Mouse (Mus musculus) neutrophil, adult 5-6 weeks (primary cell): Measurements from ENCODE around the gene Atp2b1. TPM values are rescaled to one million over a fixed set of nuclear protein-coding genes. Genes with fewer than 3 reads are reported as not detected.
A peak's percentile ranks its signal among the peaks of the same experiment; 100 is the strongest.

Source experiments
- ATAC-seq: fragments of 151-379, 151-347 bp; 2 replicates; pipeline ENCODE4 v1.8.0; 2017; ENCODE audit warnings: mild to moderate bottlenecking, moderate TSS enrichment; ENCODE audit not compliant: insufficient number of reproducible peaks, poor library complexity, low FRiP score, severe bottlenecking; ENCODE audit errors: extremely low read depth
- total RNA-seq: library from RNA; stranded (forward); fragments of 200-1000 nt; gene quantifications from 2 replicates; pipeline ENCODE4 v1.2.3, GENCODE M21; 2017

Atp2b1 gene
- total RNA-seq, 1 experiment from 2014 or later, result 258 TPM

DNA sequence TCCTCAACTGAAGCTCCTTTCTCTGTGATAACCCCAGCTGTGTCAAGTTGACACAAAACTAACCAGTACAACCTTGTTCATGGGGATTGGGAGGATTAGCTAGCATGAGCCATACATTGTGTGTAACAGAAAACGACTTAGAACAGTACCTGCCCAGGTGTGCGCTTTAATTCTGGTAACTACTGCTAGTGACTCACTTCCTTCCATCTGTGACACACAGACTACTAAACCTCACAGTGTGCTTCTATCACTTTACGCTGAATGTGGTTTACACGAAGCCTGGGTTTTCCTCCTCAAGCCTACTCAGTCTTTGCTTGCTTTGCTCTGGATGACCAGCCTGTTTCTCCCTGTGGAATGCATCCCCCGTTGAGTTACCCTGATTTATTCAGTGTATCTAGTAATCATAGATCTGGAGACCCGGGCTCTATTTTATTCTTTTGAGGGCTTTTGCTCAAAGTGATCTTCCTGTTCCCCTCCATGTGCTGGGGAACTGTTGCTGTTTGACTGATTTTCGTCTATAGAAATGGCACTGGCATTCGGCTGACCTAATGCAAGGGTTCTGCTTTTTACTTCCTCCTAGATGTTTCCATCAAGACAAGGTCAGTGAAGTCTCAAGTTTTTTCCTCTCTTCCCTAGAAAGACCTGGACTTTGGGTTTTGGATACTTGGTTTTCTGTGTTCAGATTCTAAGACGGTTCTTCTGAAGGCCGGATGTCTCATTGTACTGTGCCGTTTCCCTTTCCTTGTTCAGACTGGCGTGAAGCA, 40.2 kb downstream of the Atp2b1 start:
- peak; percentile 76 for ATAC-seq

DNA sequence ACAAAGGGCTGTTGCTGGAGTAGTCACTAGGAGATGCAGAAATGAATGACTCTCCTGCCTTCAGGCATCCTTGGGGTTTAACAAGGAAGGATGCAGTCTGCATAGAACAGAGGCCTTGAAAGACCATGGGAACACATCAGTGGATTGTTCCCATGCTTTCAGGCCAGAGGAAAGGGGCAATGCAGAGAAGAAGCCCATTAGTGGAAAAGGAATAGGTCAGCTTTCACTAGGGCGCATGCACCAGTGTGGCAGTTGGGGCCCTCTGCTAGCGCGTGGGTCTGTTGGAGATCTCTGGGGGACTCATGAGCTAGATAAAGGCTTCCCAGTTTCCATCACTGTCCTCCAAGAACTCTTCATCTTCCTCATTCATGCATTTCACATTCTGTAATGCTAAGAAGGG, 41.9 kb downstream of the Atp2b1 start:
- ATAC-seq, result no peak

DNA sequence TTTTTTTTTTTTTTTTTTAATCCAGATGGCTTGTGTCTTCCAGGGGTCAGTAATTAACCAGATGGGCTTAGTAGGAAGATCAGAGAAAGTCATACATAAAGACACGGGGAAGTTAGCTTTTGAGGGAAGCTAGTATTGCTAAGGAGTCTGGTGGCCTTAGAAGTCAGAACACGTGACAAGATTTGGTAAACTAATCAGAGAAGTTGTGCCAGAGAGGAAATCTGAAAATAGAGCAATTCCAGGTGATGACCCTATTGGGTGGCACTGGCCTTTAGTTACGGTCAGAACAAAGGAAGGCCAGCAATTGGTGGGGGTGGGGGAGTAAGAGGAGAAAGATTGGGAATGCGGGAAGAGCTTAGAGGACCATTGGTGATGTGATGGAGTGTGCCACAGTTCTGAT, 44.5 kb downstream of the Atp2b1 start:
- ATAC-seq, result no peak

DNA sequence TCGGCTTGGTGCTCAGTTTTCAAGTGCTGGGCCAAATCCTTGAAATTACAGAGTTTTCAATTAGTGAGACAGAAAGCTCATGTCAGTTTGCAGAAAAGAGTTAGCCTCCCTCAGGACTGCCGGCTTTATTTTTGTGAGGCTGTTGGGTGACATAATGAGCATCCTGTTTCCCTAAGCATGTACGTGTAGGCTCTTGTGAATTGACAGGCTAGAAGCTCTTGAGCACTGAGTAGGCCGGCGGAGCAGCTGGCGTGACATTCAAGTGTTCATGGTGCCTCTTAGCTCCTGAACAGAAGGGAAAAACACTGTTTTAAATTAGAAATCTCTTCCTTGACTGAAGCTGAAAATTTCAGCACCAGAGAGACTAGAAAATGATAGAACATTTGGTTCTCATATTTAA, 45.2 kb downstream of the Atp2b1 start:
- no peak for ATAC-seq

DNA sequence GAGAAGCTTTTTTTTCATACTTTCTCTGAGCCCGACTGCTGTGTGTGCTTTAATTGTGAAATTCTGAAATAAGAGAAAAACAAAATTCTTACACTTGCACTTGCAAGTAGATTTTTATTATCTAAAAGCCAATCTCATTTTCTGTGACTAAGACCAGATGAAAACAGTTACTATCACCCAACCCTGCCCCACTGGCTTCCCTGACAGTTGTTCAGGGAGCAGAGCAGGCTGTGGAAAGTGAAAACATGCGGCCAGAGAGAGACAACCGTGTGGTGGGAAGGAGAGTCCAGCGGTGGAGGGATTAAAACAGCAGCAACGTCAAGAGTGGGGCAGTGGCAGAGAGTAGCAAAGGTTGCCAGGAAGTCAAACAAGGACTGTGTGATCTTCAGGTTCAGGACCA, 46.7 kb downstream of the Atp2b1 start:
- ATAC-seq, result no peak

DNA sequence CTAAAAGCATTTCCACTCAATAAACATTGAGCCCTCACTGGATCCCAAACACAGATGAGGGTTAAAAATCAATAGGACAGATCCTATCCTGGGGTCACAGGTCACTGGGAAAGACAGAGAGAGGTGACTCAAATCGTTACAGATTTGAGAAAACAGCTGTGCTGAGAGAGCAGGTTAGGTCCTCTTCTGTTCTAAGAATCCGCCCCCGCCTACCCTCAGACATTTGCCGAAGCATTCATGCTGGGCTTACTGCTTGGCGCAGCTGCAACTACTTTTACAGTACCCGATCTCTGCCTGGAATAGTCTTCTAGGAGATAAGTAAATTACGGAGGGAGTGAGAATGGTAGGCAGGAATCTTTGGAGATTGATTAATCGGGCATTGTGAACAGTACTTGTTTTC, 47.9 kb downstream of the Atp2b1 start:
- ATAC-seq, result no peak

DNA sequence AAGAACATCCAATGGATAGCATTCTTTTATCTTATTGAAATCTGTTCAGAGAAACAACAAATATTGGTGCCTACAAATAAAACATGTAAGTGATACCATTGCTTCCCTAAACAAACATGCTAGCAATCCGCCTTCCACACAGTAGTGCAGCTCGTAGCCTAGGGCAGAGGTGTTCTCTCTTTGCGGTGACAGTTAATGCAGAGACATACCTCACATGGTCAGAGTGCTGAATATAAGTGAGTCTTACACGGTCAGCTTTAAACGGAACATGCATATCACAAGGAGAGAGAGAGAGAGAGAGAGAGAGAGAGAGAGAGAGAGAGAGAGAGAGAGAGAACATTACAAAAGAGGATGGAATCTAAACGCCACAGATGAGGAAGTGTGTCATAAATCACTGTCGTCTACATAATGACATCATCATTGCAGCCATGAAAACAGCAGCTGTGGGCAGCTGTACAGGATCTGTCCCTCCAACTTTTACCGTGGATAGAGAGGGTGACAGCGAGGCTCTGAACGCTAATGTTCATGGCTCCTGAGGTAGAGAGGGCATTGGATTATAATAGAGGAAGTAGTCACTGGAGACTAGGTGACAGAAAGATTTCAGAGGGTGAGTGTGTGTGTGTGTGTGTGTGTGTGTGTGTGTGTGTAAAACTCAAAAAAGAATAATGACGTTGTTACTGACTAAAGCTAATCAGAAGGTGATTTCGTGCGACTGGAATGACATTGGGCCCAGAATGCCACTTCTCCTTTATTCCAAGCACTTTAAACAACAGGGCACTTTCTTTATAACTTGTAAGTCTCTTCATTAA, 52.4 kb downstream of the Atp2b1 start:
- ATAC-seq, result peak; percentile 81

DNA sequence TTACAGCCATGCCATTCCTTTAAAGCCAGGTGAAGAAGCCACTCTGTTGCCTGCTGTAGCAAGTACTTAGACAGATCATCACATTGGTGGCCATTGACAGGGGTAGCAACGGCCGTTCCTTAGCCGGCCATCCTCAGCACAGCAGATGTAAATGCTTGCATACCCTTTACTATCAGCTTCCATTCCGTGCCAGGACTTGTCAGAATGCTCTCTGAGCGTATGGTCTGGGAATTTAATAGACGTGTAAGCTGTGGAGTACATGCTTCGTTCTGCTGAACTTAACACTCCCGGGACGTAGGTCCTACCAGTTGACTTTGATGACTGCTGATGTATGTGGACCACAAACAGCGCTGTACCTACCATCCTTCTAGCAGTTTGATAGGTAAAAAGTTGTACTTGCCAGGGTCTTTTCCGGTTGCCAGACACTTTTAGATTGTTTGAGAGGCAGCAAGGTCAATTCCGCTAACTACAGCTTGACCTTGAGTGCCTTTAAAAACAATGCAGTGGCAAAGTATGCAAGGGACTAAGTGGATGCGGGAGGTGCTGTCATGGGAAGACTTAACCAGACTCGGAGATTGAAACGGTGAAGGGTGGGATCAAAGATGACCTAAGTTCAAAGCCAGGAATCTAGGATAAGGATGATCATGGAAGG, 53.2 kb downstream of the Atp2b1 start:
- ATAC-seq, result no peak

DNA sequence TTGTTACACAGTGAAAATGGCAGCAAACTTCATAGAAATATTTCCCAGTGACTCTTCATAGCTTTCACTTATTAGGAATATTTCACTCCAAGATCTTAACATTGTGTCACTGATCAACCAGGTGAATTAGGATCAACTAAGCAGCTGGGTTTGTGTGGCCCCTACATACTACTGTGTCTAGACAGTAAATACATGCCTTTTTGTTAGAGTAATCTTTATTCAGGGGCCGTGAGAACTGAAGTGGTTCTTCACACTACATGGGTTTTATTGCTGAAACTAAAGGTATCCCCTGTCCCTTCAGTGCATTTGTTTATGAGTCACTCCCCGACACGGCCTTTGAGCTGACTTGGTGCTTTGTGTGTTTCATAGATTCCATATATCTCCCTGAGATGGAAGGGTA, 56.7 kb downstream of the Atp2b1 start:
- ATAC-seq, result no peak

DNA sequence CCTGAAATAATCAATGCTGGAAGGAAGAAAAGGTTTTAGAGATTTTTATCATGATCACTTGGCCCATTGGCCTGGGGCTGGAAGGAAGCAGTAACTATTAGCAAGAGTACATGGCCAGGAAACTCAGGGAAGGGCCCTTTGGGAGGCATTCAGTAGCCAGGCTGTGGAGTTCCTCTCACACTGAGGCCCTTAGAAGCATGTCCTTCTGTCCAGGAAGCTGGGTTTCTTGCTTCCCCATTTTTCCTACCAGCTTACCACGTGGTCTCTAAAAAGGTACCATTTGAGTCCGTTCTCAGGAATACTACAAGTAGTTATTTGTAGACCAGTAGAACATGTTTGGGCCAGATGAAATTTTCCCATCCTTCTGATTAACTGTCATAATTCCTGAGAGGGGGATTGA, 58.2 kb downstream of the Atp2b1 start:
- no peak for ATAC-seq

DNA sequence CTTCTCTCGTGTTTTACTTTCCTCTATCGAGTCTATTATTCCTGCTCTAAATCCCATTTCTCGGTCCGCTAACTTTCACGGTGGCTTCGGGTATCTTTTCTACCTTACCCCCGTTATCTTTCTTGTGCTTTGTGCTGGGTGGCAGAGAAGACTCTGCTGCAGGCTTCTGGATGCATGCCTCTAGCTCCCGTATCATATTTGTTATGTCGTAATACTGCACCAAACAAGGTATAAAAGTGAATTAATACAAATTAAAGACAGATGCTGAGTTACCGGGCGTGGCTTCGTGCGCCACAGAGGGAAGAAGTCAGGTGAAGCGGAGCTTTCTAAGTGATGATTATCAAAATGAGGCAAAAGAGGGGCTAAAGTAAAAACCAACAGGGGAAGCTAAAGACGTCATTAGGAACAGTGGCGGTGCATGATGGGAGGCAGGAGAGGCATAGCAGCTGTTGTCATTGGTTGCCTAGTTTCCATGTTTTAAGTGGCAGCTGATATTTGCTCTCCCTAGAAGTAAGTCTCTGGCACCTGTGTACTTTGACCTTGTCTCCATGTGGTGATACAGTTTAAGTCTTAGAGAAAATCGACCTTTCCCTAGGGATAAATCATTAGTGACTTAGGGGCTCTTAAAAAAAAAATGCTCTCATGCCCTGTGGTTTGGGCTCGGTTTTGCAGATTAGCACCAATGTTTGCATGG, 58.9 kb downstream of the Atp2b1 start:
- ATAC-seq, result no peak

DNA sequence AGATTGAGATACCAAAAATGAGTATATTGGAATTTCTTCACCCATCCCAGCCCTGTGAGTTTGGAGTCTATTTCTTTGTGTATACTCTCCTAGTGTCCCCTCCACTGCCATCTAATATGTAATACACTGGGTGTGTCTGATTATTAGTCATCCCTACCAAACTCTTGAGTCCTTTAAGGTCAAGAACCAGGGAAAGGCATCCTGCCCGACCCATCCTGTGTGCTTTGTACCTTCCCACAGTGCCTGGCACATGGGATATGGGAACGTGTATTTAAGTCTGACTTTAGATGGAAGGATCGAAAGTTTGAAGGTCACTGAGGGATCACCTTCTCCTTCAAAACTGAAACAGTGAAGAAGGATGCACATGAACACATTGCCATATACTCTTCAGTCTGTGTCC, 60.4 kb downstream of the Atp2b1 start:
- no peak for ATAC-seq

DNA sequence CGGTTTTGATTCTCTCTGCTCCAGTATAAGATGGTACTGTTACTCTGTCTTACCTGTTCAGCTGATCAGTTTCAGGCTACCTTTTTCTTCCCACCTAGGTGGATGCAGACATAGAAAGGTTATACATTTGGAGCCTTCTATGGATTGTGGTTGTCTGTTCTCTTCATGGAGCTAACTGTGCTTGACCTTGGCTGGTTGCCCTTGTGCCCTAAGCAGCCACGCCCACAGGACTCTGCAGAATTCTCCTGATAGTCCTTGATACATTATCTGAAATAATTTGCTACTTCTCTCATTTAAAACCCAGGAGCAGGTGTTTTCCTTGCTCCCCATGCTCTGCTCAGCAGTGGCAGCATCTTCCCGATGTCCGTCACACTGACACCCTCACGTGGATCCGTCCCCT, 61.4 kb downstream of the Atp2b1 start:
- no peak for ATAC-seq

DNA sequence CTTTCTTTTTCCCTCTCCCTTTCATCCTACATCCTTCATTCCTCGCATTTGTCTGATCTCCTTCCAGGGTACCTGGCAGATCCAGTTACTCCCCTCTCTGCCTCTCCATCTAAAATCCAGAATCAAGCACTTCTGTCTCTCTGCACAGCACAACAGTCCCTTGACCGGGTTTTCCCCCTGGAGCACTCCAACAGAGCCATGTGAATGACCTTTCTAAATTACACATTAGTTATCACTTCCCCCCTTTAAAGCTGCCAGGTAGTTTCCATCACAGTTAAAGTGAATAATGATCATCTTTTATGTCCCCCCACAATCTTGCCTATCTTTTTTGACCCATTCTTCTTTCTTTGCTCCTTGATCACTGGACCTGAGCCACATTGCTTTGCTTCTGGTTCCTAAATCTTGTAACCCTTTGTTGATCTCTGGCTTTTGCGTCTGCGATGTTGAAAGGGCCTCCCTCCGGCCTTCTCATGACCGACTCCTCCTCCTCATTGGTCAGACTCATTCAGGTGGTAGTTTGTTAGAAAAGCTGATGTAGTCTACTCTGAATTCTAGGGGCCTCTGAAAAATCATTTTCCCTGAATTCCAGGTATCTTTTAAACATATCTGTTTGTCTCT, 62.8 kb downstream of the Atp2b1 start:
- no peak for ATAC-seq

DNA sequence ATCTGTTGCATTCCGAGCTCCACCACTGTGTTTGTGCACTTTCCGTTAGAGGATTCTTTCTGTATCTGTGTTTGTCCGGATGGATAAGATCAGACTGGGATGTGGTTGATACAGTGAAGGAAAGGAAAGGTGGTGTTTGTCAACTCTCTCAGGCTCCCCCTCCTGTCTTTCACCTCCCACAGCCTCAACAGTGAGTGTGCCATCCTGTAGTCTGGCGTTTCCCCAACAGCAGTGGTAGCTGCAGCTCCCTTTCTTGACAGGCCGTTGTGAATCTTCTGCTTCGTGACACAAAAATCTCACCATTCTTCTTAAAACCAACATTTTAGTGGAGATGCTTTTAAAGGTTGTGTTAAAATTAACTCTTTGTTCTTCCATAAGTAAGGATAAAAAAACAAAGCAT, 64.6 kb downstream of the Atp2b1 start:
- no peak for ATAC-seq

DNA sequence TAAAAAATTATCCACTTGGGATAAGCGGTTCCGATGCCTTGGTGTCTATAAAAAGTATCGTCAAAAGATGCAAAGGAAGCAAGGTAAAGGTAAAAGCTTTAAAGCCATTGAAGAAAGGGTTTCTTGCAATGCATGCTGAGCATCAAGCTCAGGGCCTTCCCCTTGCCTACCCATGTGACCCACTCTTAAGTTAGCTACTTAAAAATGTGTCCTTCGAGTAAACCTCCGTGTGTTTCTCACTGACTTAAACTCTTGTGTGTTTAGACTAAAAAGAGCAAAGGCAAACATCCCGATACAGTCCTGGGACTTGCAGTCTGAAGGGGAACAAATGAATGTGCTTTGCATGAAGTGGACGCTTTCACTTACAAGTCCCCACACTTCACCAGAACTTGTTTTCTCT, 65.1 kb downstream of the Atp2b1 start:
- no peak for ATAC-seq

DNA sequence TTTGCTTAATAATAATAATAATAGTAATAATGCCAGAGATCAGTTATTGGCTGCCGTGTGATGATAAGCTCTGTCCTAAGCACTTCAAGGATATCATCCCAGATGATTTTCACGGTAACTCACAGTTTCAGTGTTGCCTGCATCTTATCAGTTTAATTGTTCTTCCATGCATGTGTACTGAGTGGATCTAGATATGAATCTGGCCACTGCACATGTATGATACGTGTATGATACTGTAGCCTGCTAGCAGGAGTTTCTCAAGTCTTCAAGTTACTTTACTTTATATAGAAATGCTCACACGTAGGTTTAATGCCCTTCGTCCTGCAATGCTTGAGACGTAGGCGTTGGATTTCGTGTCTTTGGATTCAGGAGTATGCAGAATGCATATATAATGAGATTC, 65.7 kb downstream of the Atp2b1 start:
- ATAC-seq, result no peak

DNA sequence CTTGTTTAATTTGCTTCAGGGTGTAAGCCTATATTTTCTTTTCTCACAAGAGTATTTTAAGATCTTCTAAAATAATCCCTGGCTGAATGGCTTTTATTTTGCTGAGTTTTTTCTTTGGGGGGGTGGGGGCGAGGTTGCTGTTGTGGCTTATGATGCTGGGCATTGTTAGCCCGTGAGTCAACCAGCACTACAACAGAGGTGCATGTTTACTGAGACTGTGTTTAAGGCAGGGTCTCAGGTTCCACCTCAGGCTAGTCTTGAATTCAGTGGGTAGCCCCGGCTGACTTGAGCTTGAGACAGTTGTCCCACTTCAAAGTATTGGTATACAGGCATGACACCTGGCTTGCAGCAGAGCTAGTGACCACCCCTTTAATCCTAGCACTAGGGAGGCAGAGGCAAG, 77.8 kb downstream of the Atp2b1 start:
- no peak for ATAC-seq

DNA sequence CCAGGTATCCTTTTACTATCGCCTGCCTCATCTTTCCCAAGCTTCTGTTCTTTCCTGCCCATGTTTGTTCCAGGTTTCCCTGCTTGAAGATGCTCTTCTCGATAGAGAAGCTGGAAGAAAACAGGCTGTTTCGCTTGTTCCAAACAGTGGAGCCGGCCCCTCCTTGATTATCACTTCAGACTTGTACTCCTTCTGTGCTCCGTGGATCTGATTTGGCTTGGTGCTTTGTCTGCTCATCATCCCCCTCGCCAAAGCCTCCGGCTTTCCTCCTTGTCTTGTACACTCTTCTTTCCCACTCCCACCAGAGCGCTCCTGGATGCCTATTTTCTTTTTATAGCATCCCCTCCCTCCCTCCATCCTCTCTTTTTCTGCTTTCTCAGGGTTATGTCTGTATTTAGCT, 79.0 kb downstream of the Atp2b1 start:
- ATAC-seq, result no peak
